ENCODE assay signal across 20 mouse cellular contexts in genomic region chr10:84585294-84585650, GRCm38 (mm10). TPM values are rescaled to one million over a fixed set of nuclear protein-coding genes. Genes with fewer than 3 reads are reported as not detected.
A peak's percentile ranks its signal among the peaks of the same experiment; 100 is the strongest.
DNase-seq lines count a peak whose midpoint lies in the region; ATAC-seq lines count a peak whose summit lies in the region.
"Had no signal": no experiment of that assay in that cellular context is flagged by ENCODE, and none has a peak within 500 bp of the region (broad histone marks: within the 10 kb centered on the region; RNA-seq: fewer than 3 reads in every experiment).

No protein-coding gene starts in this region.

- no peak for ATAC-seq in heart, embryonic 13.5 days (ENCODE audit: extremely low read depth, insufficient number of reproducible peaks, low FRiP score, low TSS enrichment)
- ATAC-seq in CD4-positive, CD25-positive, alpha-beta regulatory T cell, adult 4 months: peak; percentile 32
- ATAC-seq in megakaryocyte progenitor cell, adult 5-6 weeks (replicated peaks; ENCODE audit: poor library complexity): peak; percentile 41; the same call in 1 of the 2 replicates
- ATAC-seq in activated CD4-positive, CD25-positive, alpha-beta regulatory T cell, adult 4 months: no peak
- ATAC-seq: forebrain, embryonic 13.5 days; forebrain, postnatal 0 days; hindbrain, embryonic 16.5 days had no signal

- no peak for DNase-seq in heart, postnatal 36 days
- DNase-seq in lung, postnatal 10 days: no peak
- DNase-seq: adrenal gland, adult 8-10 months; cerebellum, adult 11-12 months; cerebellum, adult 9-11 months; cerebellum, postnatal 36 days; forebrain, postnatal 0 days; gastrocnemius, postnatal 14 days; heart, postnatal 4 days; kidney, adult 11 months had no signal

- peaks cover 19% of the 10 kb centered on the region for H3K36me3 ChIP-seq in heart, embryonic 13.5 days
- H3K36me3 ChIP-seq: embryonic facial prominence, embryonic 13.5 days; heart, embryonic 10.5 days; hindbrain, embryonic 12.5 days had no signal

- 0 out of 2 replicates have a peak overlapping the region, but pooled peaks have one; percentile 8 for H3K27ac ChIP-seq in heart, embryonic 13.5 days (replicated peaks)
- H3K27ac ChIP-seq in brown adipose tissue, adult 24 weeks (replicated peaks; ENCODE audit: low read depth, low read length): 0 out of 2 replicates have a peak overlapping the region, but pooled peaks have one; percentile 2
- H3K27ac ChIP-seq: embryonic facial prominence, embryonic 13.5 days; forebrain, embryonic 13.5 days; hindbrain, embryonic 12.5 days had no signal

- H3K9ac ChIP-seq in heart, embryonic 13.5 days: no peak overlapping the region
- H3K9ac ChIP-seq: embryonic facial prominence, embryonic 13.5 days; forebrain, embryonic 13.5 days; forebrain, postnatal 0 days; hindbrain, embryonic 12.5 days had no signal

- no peaks in the 10 kb centered on the region for H3K9me3 ChIP-seq in heart, embryonic 13.5 days
- H3K9me3 ChIP-seq: embryonic facial prominence, embryonic 13.5 days; forebrain, embryonic 13.5 days; heart, embryonic 10.5 days; hindbrain, embryonic 12.5 days had no signal

- WGBS in heart, embryonic 13.5 days: 62% methylated on average over 2 of the region's 2 CpGs

- H3K27me3 ChIP-seq in heart, embryonic 13.5 days (replicated peaks): no peaks in the 10 kb centered on the region
- H3K27me3 ChIP-seq: embryonic facial prominence, embryonic 13.5 days; hindbrain, embryonic 12.5 days had no signal

- peak overlapping the region; percentile 46 for H3K4me2 ChIP-seq in heart, embryonic 13.5 days
- H3K4me2 ChIP-seq: embryonic facial prominence, embryonic 13.5 days; forebrain, embryonic 13.5 days; hindbrain, embryonic 12.5 days had no signal

- H3K4me1 ChIP-seq in heart, embryonic 13.5 days: peaks cover 44% of the 10 kb centered on the region
- H3K4me1 ChIP-seq in brown adipose tissue, adult 24 weeks (ENCODE audit: control insufficient read depth, insufficient read depth, insufficient read length, low read length): peaks cover 26% of the 10 kb centered on the region
- H3K4me1 ChIP-seq: embryonic facial prominence, embryonic 13.5 days; hindbrain, embryonic 12.5 days had no signal

- intact Hi-C loops in heart, postnatal 36 days (cut with DNase I): no loop called here

- H3K4me3 ChIP-seq in heart, embryonic 13.5 days: no peak overlapping the region
- no peak overlapping the region for H3K4me3 ChIP-seq in brown adipose tissue, adult 24 weeks (ENCODE audit: insufficient read depth, low read depth, low read length)
- H3K4me3 ChIP-seq: embryonic facial prominence, embryonic 13.5 days; forebrain, embryonic 13.5 days; hindbrain, embryonic 12.5 days had no signal

RNA-seq across cellular contexts. Expression of gene Tcp11l2, which starts 8.8 kb away (rescaled TPM):
- 27.9 and 30.6 TPM in 2 replicates for polyA plus RNA-seq in heart, embryonic 13.5 days (2015; fragmentation: Nextera tagmentation; extraction: Ambion mirVana)
- total RNA-seq in heart, postnatal 36 days (2021): 100 to 1,000 TPM; 131 to 192 TPM
- polyA plus RNA-seq in CD4-positive, CD25-positive, alpha-beta regulatory T cell, adult 4 months (2017; shearing (Covaris generic)): 100 to 1,000 TPM; 235 to 261 TPM
- polyA plus RNA-seq in brown adipose tissue, adult 24 weeks (2012; ENCODE audit: insufficient read depth, insufficient read length, missing spikeins): 8.9 and 11.0 TPM in 2 replicates
- 12.4 and 14.6 TPM in 2 replicates for total RNA-seq in megakaryocyte progenitor cell, adult 5-6 weeks (2015)
- 7.0 and 10.1 TPM in 2 replicates for total RNA-seq in megakaryocyte progenitor cell, adult 5-6 weeks (2017)
- polyA plus RNA-seq in activated CD4-positive, CD25-positive, alpha-beta regulatory T cell, adult 4 months (2017; shearing (Covaris generic)): 100 to 1,000 TPM; 168 to 171 TPM

RNA-seq across cellular contexts. Expression of gene Polr3b, which starts 36.8 kb away (rescaled TPM):
- polyA plus RNA-seq in heart, embryonic 13.5 days (2015; fragmentation: Nextera tagmentation; extraction: Ambion mirVana): 9.4 and 10.7 TPM in 2 replicates
- 10 to 100 TPM; 13.1 to 13.9 TPM for total RNA-seq in heart, postnatal 36 days (2021)
- polyA plus RNA-seq in CD4-positive, CD25-positive, alpha-beta regulatory T cell, adult 4 months (2017; shearing (Covaris generic)): 10 to 100 TPM; 21.8 to 28.6 TPM
- polyA plus RNA-seq in brown adipose tissue, adult 24 weeks (2012; ENCODE audit: insufficient read depth, insufficient read length, missing spikeins): 6.6 and 8.2 TPM in 2 replicates
- 23.9 and 29.3 TPM in 2 replicates for total RNA-seq in megakaryocyte progenitor cell, adult 5-6 weeks (2015)
- 29.4 and 45.9 TPM in 2 replicates for total RNA-seq in megakaryocyte progenitor cell, adult 5-6 weeks (2017)
- 10 to 100 TPM; 11.8 to 13.3 TPM for polyA plus RNA-seq in activated CD4-positive, CD25-positive, alpha-beta regulatory T cell, adult 4 months (2017; shearing (Covaris generic))

RNA-seq across cellular contexts. Expression of gene Ckap4, which starts 51.4 kb away (rescaled TPM):
- 87.9 and 91.5 TPM in 2 replicates for polyA plus RNA-seq in heart, embryonic 13.5 days (2015; fragmentation: Nextera tagmentation; extraction: Ambion mirVana)
- 10 to 100 TPM; 28.4 to 32.0 TPM for total RNA-seq in heart, postnatal 36 days (2021)
- under 1 TPM; 0.20 to 0.23 TPM for polyA plus RNA-seq in CD4-positive, CD25-positive, alpha-beta regulatory T cell, adult 4 months (2017; shearing (Covaris generic))
- 2.9 TPM in 2 replicates for polyA plus RNA-seq in brown adipose tissue, adult 24 weeks (2012; ENCODE audit: insufficient read depth, insufficient read length, missing spikeins)
- 72.5 and 84.2 TPM in 2 replicates for total RNA-seq in megakaryocyte progenitor cell, adult 5-6 weeks (2015)
- 63.4 and 70.0 TPM in 2 replicates for total RNA-seq in megakaryocyte progenitor cell, adult 5-6 weeks (2017)
- under 1 TPM in 1 of 2 experiments, not detected in 1; 0.12 TPM for polyA plus RNA-seq in activated CD4-positive, CD25-positive, alpha-beta regulatory T cell, adult 4 months (2017; shearing (Covaris generic))

Comparison
In these comparisons a context has a peak if more than half of its experiments do, and no peak if none do; other contexts are left out.
1. ATAC-seq: peak in CD4-positive, CD25-positive, alpha-beta regulatory T cell, adult 4 months (single experiment) and megakaryocyte progenitor cell, adult 5-6 weeks (single experiment); none in heart, embryonic 13.5 days (single experiment) and activated CD4-positive, CD25-positive, alpha-beta regulatory T cell, adult 4 months (single experiment).
2. RNA of gene Ckap4, which starts 51.4 kb away (polyA plus RNA-seq): 87.9 to 91.5 TPM in heart, embryonic 13.5 days; 2.9 TPM in brown adipose tissue, adult 24 weeks, 0.20 to 0.23 TPM in CD4-positive, CD25-positive, alpha-beta regulatory T cell, adult 4 months and 0.12 TPM in activated CD4-positive, CD25-positive, alpha-beta regulatory T cell, adult 4 months; every median in the first group is over 10 times any median in the second.